Mouse (Mus musculus): ENCODE results near the gene Prr36. TPM values are rescaled to one million over a fixed set of nuclear protein-coding genes. Genes with fewer than 3 reads are reported as not detected.
A peak's percentile ranks its signal among the peaks of the same experiment; 100 is the strongest.

The Prr36 gene
- polyA plus RNA-seq, 1 experiment = not detected

- Histone ChIP-seq H3K4me3 (replicated peaks; ENCODE audit: control insufficient read depth, low read depth, low read length) (no peak overlapping the region), H3K4me1 (ENCODE audit: control insufficient read depth, insufficient read depth, low read length) (no peaks in the 10 kb centered on the region), H3K27ac (ENCODE audit: control insufficient read depth, insufficient read depth, low read depth, low read length, poor library complexity) (no peak overlapping the region)
- no peak for TF ChIP-seq POLR2A (IDR thresholded peaks at IDR 0.05; ENCODE audit: borderline replicate concordance, control insufficient read depth, low read depth, low read length)
- no peak for TF ChIP-seq CTCF (IDR thresholded peaks at IDR 0.05; ENCODE audit: control insufficient read depth, insufficient read depth, low read length)
- 79% methylated on average over 2 of the region's 2 CpGs for WGBS
Measured at GRCm38 (mm10) chr8:4174018-4174417, 43.2 kb downstream of the Prr36 start.

- 83% methylated on average over 3 of the region's 3 CpGs for WGBS
- Histone ChIP-seq H3K27ac (ENCODE audit: control insufficient read depth, insufficient read depth, low read depth, low read length, poor library complexity) (no peak overlapping the region), H3K4me3 (replicated peaks; ENCODE audit: control insufficient read depth, low read depth, low read length) (no peak overlapping the region), H3K4me1 (ENCODE audit: control insufficient read depth, insufficient read depth, low read length) (no peaks in the 10 kb centered on the region)
- TF ChIP-seq POLR2A (IDR thresholded peaks at IDR 0.05; ENCODE audit: borderline replicate concordance, control insufficient read depth, low read depth, low read length) (no peak), CTCF (IDR thresholded peaks at IDR 0.05; ENCODE audit: control insufficient read depth, insufficient read depth, low read length) (no peak)
Measured at GRCm38 (mm10) chr8:4172486-4172885, 44.8 kb downstream of the Prr36 start.

GRCm38 (mm10) chr8:4167918-4168317 lies 49.3 kb downstream of the Prr36 start:
- TF ChIP-seq POLR2A (IDR thresholded peaks at IDR 0.05; ENCODE audit: borderline replicate concordance, control insufficient read depth, low read depth, low read length) = no peak
- no peak for TF ChIP-seq CTCF (IDR thresholded peaks at IDR 0.05; ENCODE audit: control insufficient read depth, insufficient read depth, low read length)
- no peak overlapping the region for H3K27ac ChIP-seq (ENCODE audit: control insufficient read depth, insufficient read depth, low read depth, low read length, poor library complexity)
- H3K4me3 ChIP-seq (replicated peaks; ENCODE audit: control insufficient read depth, low read depth, low read length) = no peak overlapping the region
- WGBS = 96% methylated on average over 1 of the region's 1 CpGs
- no peaks in the 10 kb centered on the region; the same call in 1 of the 2 replicates for H3K4me1 ChIP-seq (ENCODE audit: control insufficient read depth, insufficient read depth, low read length)

GRCm38 (mm10) chr8:4166881-4167525 lies 50.3 kb downstream of the Prr36 start:
- no peak for TF ChIP-seq POLR2A (IDR thresholded peaks at IDR 0.05; ENCODE audit: borderline replicate concordance, control insufficient read depth, low read depth, low read length)
- no peak for TF ChIP-seq CTCF (IDR thresholded peaks at IDR 0.05; ENCODE audit: control insufficient read depth, insufficient read depth, low read length)
- no peaks in the 10 kb centered on the region; the same call in 1 of the 2 replicates for H3K4me1 ChIP-seq (ENCODE audit: control insufficient read depth, insufficient read depth, low read length)
- WGBS = 10% methylated on average over 10 of the region's 10 CpGs
- H3K4me3 ChIP-seq (replicated peaks; ENCODE audit: control insufficient read depth, low read depth, low read length) = peak overlapping the region; percentile 68
- no peak overlapping the region for H3K27ac ChIP-seq (ENCODE audit: control insufficient read depth, insufficient read depth, low read depth, low read length, poor library complexity)

- no peak within 1 kb of the TSS for H3K27ac ChIP-seq (ENCODE audit: control insufficient read depth, insufficient read depth, low read depth, low read length, poor library complexity)
- TF ChIP-seq CTCF (IDR thresholded peaks at IDR 0.05; ENCODE audit: control insufficient read depth, insufficient read depth, low read length) = no peak
- no peak for TF ChIP-seq POLR2A (IDR thresholded peaks at IDR 0.05; ENCODE audit: borderline replicate concordance, control insufficient read depth, low read depth, low read length)
Measured at GRCm38 (mm10) chr8:4165852-4166751, 51.2 kb downstream of the Prr36 start, which contains the start of gene Evi5l. TSS of gene Evi5l (plus strand) at chr8:4166567.

GRCm38 (mm10) chr8:4165176-4165851 lies 51.9 kb downstream of the Prr36 start:
- 4% methylated on average over 13 of the region's 13 CpGs for WGBS
- Histone ChIP-seq H3K4me1 (ENCODE audit: control insufficient read depth, insufficient read depth, low read length) (no peaks in the 10 kb centered on the region; the same call in 1 of the 2 replicates), H3K4me3 (replicated peaks; ENCODE audit: control insufficient read depth, low read depth, low read length) (peak overlapping the region; percentile 71), H3K27ac (ENCODE audit: control insufficient read depth, insufficient read depth, low read depth, low read length, poor library complexity) (no peak overlapping the region)
- no peak for TF ChIP-seq CTCF (IDR thresholded peaks at IDR 0.05; ENCODE audit: control insufficient read depth, insufficient read depth, low read length)
- no peak for TF ChIP-seq POLR2A (IDR thresholded peaks at IDR 0.05; ENCODE audit: borderline replicate concordance, control insufficient read depth, low read depth, low read length)

More at GRCm38 (mm10) chr8:4165852-4166751, 51.2 kb downstream of the Prr36 start, which contains the start of gene Evi5l:
- H3K4me1 ChIP-seq (ENCODE audit: control insufficient read depth, insufficient read depth, low read length) = no peaks in the 10 kb centered on the region; the same call in 1 of the 2 replicates
- under 1% methylated on average over 51 of the region's 51 CpGs for WGBS
- H3K4me3 ChIP-seq (replicated peaks; ENCODE audit: control insufficient read depth, low read depth, low read length) = peak within 1 kb of the TSS; percentile 71

GRCm38 (mm10) chr8:4162786-4163185 lies 54.5 kb downstream of the Prr36 start:
- WGBS = 11% methylated on average over 4 of the region's 4 CpGs
- H3K27ac ChIP-seq (ENCODE audit: control insufficient read depth, insufficient read depth, low read depth, low read length, poor library complexity) = no peak overlapping the region
- no peaks in the 10 kb centered on the region; the same call in 1 of the 2 replicates for H3K4me1 ChIP-seq (ENCODE audit: control insufficient read depth, insufficient read depth, low read length)
- H3K4me3 ChIP-seq (replicated peaks; ENCODE audit: control insufficient read depth, low read depth, low read length) = no peak overlapping the region
- TF ChIP-seq CTCF (IDR thresholded peaks at IDR 0.05; ENCODE audit: control insufficient read depth, insufficient read depth, low read length) (no peak), POLR2A (IDR thresholded peaks at IDR 0.05; ENCODE audit: borderline replicate concordance, control insufficient read depth, low read depth, low read length) (no peak)

Other genes starting within 250 kb of the Prr36 start
- gene Cd209f, start 111.6 kb downstream of the Prr36 start, polyA plus RNA-seq (2011; ENCODE audit: insufficient read depth, insufficient read length, low replicate concordance, missing spikeins) = 6.1 and 12.5 TPM in 2 replicates
- 1.4 TPM in 1 of 2 replicates, not detected in the other for gene Cd209g, start 83.4 kb downstream of the Prr36 start, polyA plus RNA-seq (2011; ENCODE audit: insufficient read depth, insufficient read length, low replicate concordance, missing spikeins)
- 8.7 and 8.8 TPM in 2 replicates for gene Evi5l, start 50.9 kb downstream of the Prr36 start, polyA plus RNA-seq (2011; ENCODE audit: insufficient read depth, insufficient read length, low replicate concordance, missing spikeins)
- not detected in 2 replicates for gene Lrrc8e, start 9.4 kb upstream of the Prr36 start, polyA plus RNA-seq (2011; ENCODE audit: insufficient read depth, insufficient read length, low replicate concordance, missing spikeins)
- 88.3 and 112 TPM in 2 replicates for gene Map2k7, start 21.3 kb upstream of the Prr36 start, polyA plus RNA-seq (2011; ENCODE audit: insufficient read depth, insufficient read length, low replicate concordance, missing spikeins)
- gene Gm49320, start 21.4 kb upstream of the Prr36 start, polyA plus RNA-seq (2011; ENCODE audit: insufficient read depth, insufficient read length, low replicate concordance, missing spikeins) = 1.3 TPM in 1 of 2 replicates, not detected in the other
- 12.4 and 16.3 TPM in 2 replicates for gene Tgfbr3l, start 30.8 kb upstream of the Prr36 start, polyA plus RNA-seq (2011; ENCODE audit: insufficient read depth, insufficient read length, low replicate concordance, missing spikeins)
- 6.0 and 14.2 TPM in 2 replicates for gene Snapc2, start 35.6 kb upstream of the Prr36 start, polyA plus RNA-seq (2011; ENCODE audit: insufficient read depth, insufficient read length, low replicate concordance, missing spikeins)
- gene Ctxn1, start 41.8 kb upstream of the Prr36 start, polyA plus RNA-seq (2011; ENCODE audit: insufficient read depth, insufficient read length, low replicate concordance, missing spikeins) = 3.8 TPM in 1 of 2 replicates, not detected in the other
- 46.5 and 48.3 TPM in 2 replicates for gene Timm44, start 58.5 kb upstream of the Prr36 start, polyA plus RNA-seq (2011; ENCODE audit: insufficient read depth, insufficient read length, low replicate concordance, missing spikeins)
- gene Ccl25, start 107.8 kb upstream of the Prr36 start, polyA plus RNA-seq (2011; ENCODE audit: insufficient read depth, insufficient read length, low replicate concordance, missing spikeins) = 8.7 and 17.5 TPM in 2 replicates
- 21.7 and 28.5 TPM in 2 replicates for gene Elavl1, start 108.0 kb upstream of the Prr36 start, polyA plus RNA-seq (2011; ENCODE audit: insufficient read depth, insufficient read length, low replicate concordance, missing spikeins)

Data from bone marrow, adult 2 months (tissue).